Mouse (Mus musculus) forebrain, embryonic 13.5 days (tissue): ENCODE results near the gene Bcl2l14. TPM values are rescaled to one million over a fixed set of nuclear protein-coding genes. Genes with fewer than 3 reads are reported as not detected.

ENCODE experiments used
- ATAC-seq: fragments of 200-750 bp; cut with Nextera tagmentation; 2 replicates; pipeline ENCODE4 v1.8.0; 2017
- H3K27ac ChIP-seq: fragments of 300-500 bp; sonication (generic); 2 replicates; pipeline ENCODE4 v1.5.1; 2015; ENCODE audit warnings: inconsistent platforms, mild to moderate bottlenecking, moderate library complexity
- H3K27me3 ChIP-seq: fragments of 300-500 bp; sonication (generic); 2 replicates; pipeline ENCODE4 v1.6.1; 2015; ENCODE audit warnings: mild to moderate bottlenecking, inconsistent platforms
- H3K36me3 ChIP-seq: fragments of 300-500 bp; sonication (generic); 2 replicates; pipeline ENCODE4 v1.6.1; 2015; ENCODE audit warnings: mild to moderate bottlenecking, inconsistent platforms; ENCODE audit not compliant: poor library complexity, severe bottlenecking
- H3K4me1 ChIP-seq: fragments of 300-500 bp; sonication (generic); 2 replicates; pipeline ENCODE4 v1.6.1; 2015; ENCODE audit warnings: inconsistent platforms
- H3K4me2 ChIP-seq: fragments of 300-500 bp; sonication (generic); 2 replicates; pipeline ENCODE4 v1.6.1; 2015; ENCODE audit warnings: inconsistent platforms, mild to moderate bottlenecking, moderate library complexity
- H3K4me3 ChIP-seq: fragments of 300-500 bp; sonication (generic); 2 replicates; pipeline ENCODE4 v1.5.1; 2015; ENCODE audit warnings: mild to moderate bottlenecking, inconsistent platforms
- H3K9ac ChIP-seq: fragments of 300-500 bp; sonication (generic); 2 replicates; pipeline ENCODE4 v1.6.1; 2015; ENCODE audit warnings: mild to moderate bottlenecking, inconsistent platforms
- H3K9me3 ChIP-seq: fragments of 300-500 bp; sonication (generic); replicated peaks from 2 replicates; pipeline ENCODE4 v1.6.1; 2016; ENCODE audit warnings: inconsistent platforms
- WGBS: fragments of 180-500 bp; shearing (Covaris S2); methylation state at CpG from one replicate; pipeline ENCODE4 v1.1.7; 2015; 5-methylcytosine and 5-hydroxymethylcytosine counted together
- polyA plus RNA-seq: library from polyadenylated mRNA; unstranded; fragments of >200 nt; fragmentation: Nextera tagmentation; extraction: Ambion mirVana; gene quantifications from 2 replicates; pipeline ENCODE4 v1.2.1, GENCODE M21; 2015

The Bcl2l14 gene
- polyA plus RNA-seq = not detected in 2 replicates

DNA sequence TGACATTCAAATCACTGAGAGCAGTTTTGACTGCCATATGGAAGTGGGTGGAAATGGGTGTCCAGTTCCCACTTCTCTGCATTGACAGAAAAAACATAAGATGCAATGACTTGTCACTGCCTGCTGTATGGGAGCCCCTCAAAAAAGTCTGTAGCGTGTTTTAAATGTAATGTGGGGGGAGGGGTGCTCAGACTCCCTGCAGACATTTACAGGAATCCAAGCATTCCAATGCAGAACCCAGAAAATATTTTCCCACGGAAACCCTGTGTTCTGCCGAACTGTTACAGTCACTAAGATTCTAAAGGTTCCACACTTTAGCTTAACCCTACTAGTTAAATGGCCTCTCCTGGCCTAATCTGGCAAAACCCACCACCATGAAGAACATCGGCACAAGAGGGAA lies at the start of gene Bcl2l14:
Gene Bcl2l14 (plus strand): TSS at position 301 of the 400 bp plus-strand sequence.
- no peak for ATAC-seq
- H3K9me3 ChIP-seq = peaks cover 6% of the 10 kb centered on the region; the same call in 1 of the 2 replicates
- no peak within 1 kb of the TSS for H3K9ac ChIP-seq
- no peak within 1 kb of the TSS for H3K4me3 ChIP-seq
- H3K4me2 ChIP-seq = no peak within 1 kb of the TSS
- no peak within 1 kb of the TSS for H3K27ac ChIP-seq
- H3K36me3 ChIP-seq = no peaks in the 10 kb centered on the region
- H3K27me3 ChIP-seq = no peaks in the 10 kb centered on the region
- WGBS = 93% methylated on average over 4 of the region's 4 CpGs
- no peaks in the 10 kb centered on the region for H3K4me1 ChIP-seq

DNA sequence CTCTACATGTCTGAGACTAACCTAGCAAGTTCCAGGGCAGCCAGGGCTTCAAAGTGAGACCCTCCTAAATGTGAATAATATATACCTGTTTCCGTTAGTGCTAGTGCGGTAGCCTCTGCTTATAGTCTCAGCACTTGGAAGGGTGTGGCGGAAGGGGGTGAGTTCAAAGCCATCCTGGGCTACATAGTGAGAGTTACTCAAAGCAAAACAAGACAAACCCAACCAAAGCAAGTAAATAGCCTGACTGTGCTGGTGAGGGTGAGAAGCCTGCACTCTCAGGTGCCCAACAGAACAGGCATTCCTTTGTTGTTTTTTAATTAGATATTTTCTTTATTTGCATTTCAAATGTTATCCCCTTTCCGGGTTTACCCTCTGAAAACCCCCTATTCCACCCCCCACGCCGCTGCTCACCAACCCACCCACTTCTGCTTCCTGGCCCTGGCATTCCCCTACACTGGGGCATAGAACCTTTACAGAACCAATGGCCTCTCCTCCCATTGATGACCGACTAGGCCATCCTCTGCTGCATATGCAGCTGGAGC lies 47.5 kb upstream of the Bcl2l14 start:
- H3K9ac ChIP-seq = no peak overlapping the region
- H3K27ac ChIP-seq = no peak overlapping the region
- no peaks in the 10 kb centered on the region for H3K27me3 ChIP-seq
- H3K9me3 ChIP-seq = 0 out of 2 replicates have a peak, but pooled peaks cover 3% of the 10 kb centered on the region
- no peaks in the 10 kb centered on the region for H3K36me3 ChIP-seq
- WGBS = 87% methylated on average over 7 of the region's 7 CpGs
- H3K4me3 ChIP-seq = no peak overlapping the region
- H3K4me2 ChIP-seq = no peak overlapping the region
- no peak for ATAC-seq
- H3K4me1 ChIP-seq = no peaks in the 10 kb centered on the region

DNA sequence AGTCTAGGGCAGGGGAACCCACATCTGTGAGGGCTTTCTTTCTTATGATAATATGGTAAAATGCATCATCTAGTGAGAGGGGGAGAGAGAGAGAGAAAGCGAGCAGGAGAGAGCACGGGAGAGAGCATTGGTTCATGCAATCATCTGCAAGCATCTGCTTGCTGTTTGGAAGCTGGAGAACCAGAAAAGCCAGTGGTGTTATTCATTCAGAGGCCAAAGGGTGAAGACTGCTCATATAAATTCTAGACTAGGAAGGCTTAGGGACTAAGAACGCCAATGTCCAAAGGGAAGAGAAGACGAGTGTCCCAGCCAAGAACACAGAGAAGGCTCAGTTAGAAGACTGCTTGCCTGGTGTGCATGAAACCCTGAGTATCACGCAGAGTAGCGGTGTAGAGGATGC lies 43.2 kb upstream of the Bcl2l14 start:
- 84% methylated on average over 6 of the region's 6 CpGs for WGBS
- no peak for ATAC-seq

DNA sequence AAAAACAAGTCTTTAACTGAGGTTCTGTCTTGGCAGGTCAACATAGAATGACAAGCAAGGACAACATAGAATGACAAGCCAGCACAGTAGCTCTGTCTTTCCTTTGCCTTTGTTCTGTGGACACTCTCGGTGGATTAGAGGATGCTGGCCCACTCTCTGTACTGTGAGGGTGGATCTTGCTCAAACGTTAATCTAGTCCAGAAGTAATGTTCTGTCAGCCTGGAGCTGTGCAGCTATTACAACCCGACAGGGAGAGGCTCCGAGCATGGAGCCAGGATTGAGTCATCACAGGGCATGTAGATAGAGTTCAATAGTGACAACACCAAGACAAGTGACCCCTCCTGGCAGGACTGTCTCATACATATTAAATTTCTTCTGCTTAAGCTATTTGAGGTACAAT lies 42.4 kb upstream of the Bcl2l14 start:
- no peak overlapping the region for H3K9ac ChIP-seq
- no peak overlapping the region for H3K4me2 ChIP-seq
- WGBS = 86% methylated on average over 4 of the region's 4 CpGs

More for the DNA sequence above, 43.2 kb upstream of the Bcl2l14 start:
- Histone ChIP-seq H3K4me2 (no peak overlapping the region), H3K9ac (no peak overlapping the region), H3K36me3 (no peaks in the 10 kb centered on the region), H3K27me3 (no peaks in the 10 kb centered on the region), H3K4me1 (no peaks in the 10 kb centered on the region), H3K4me3 (no peak overlapping the region), H3K27ac (no peak overlapping the region), H3K9me3 (0 out of 2 replicates have a peak, but pooled peaks cover 4% of the 10 kb centered on the region)

DNA sequence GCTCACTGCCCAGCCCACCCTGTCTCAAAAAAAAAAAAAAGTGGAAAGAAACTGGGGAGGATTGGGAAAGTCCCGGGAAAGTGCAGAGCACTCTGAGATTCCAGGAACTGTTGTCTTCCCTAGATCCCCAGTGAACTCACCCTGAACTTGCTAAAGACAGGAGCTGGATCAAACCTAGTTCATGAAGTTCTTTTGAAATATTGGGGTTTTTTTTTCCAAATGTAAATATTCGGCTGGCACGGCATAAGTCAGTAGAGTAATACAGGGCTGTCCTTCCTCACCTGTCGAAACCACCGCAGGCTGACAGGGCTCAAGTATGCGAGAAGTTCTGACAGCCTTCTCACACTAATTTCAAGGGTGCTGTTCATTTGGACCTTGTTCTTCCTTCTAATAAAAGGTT lies 38.5 kb upstream of the Bcl2l14 start:
- H3K4me2 ChIP-seq = no peak overlapping the region
- no peak overlapping the region for H3K9ac ChIP-seq
- H3K27ac ChIP-seq = no peak overlapping the region
- H3K27me3 ChIP-seq = no peaks in the 10 kb centered on the region
- 0 out of 2 replicates have a peak, but pooled peaks cover 4% of the 10 kb centered on the region for H3K9me3 ChIP-seq
- H3K4me1 ChIP-seq = no peaks in the 10 kb centered on the region
- 87% methylated on average over 6 of the region's 6 CpGs for WGBS
- no peaks in the 10 kb centered on the region for H3K36me3 ChIP-seq
- H3K4me3 ChIP-seq = no peak overlapping the region
- ATAC-seq = no peak

More for the DNA sequence above, 42.4 kb upstream of the Bcl2l14 start:
- Histone ChIP-seq H3K36me3 (no peaks in the 10 kb centered on the region), H3K27me3 (no peaks in the 10 kb centered on the region), H3K4me3 (no peak overlapping the region), H3K27ac (no peak overlapping the region), H3K4me1 (no peaks in the 10 kb centered on the region), H3K9me3 (0 out of 2 replicates have a peak, but pooled peaks cover 4% of the 10 kb centered on the region)
- no peak for ATAC-seq

DNA sequence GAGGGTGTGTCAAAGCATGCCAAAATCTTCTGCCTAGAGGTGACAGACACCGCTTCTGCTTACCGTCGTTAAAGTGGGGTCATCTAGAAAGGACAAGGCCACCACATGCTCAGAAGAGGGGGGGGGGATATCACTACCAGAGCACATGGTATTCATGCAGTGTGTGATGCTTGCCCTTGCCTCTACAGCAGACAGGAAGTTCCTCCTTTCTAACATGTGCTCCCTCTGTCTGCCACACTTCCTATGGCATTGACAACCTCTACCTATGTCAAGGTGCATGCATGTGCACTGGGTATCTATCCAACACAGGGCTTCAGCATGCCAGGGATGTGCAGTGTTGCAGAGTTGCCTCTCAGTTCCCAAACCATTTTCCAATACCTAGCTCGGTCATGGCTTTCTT lies 36.0 kb upstream of the Bcl2l14 start:
- Histone ChIP-seq H3K36me3 (no peaks in the 10 kb centered on the region), H3K9ac (no peak overlapping the region), H3K4me3 (no peak overlapping the region), H3K9me3 (no peaks in the 10 kb centered on the region), H3K27me3 (no peaks in the 10 kb centered on the region), H3K27ac (no peak overlapping the region), H3K4me2 (no peak overlapping the region), H3K4me1 (no peaks in the 10 kb centered on the region)
- WGBS = 88% methylated on average over 4 of the region's 4 CpGs
- no peak for ATAC-seq

DNA sequence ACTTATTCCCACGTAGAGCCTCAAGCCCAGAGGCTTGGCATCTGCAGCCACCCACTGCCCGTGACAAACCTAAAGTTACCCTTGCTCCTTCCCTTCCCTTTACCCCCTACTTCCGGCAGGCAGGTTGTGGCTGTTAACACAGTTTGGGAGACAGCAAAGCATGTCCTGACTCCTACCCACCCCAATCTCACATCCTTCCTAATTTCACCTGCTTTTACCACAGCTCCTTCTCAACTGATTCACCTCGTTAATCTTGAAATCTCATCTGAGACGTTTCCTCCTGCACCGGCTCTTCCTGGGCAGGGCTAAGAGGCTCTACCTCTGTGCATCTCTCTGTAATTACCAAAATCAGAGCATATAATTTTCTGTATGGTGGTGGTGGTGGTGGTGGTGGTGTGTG lies 31.5 kb upstream of the Bcl2l14 start:
- Histone ChIP-seq H3K36me3 (no peaks in the 10 kb centered on the region), H3K4me1 (no peaks in the 10 kb centered on the region), H3K27ac (no peak overlapping the region), H3K4me2 (no peak overlapping the region), H3K9ac (no peak overlapping the region), H3K9me3 (no peaks in the 10 kb centered on the region), H3K4me3 (no peak overlapping the region), H3K27me3 (no peaks in the 10 kb centered on the region)
- ATAC-seq = no peak
- WGBS = 67% methylated on average over 6 of the region's 6 CpGs

DNA sequence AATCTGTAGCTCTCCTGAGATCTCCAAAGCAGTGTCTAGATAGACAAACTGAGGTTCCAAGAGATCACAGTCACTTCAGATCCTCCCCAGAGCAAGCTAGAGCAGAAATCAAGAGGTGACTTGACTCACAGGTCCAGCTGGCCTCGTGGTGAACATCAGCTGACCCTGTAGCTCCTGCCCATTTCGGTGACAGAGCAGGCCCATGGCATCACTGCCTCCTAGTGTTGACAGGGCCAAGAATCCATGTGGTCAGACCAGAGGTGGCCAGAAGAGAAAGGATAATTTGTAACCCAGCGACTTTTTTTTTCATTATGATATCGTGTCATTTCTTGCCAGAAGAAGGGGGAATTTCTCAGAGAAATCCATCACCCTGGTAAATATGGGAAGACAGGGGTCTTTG lies 30.2 kb upstream of the Bcl2l14 start:
- no peaks in the 10 kb centered on the region for H3K4me1 ChIP-seq
- no peaks in the 10 kb centered on the region for H3K9me3 ChIP-seq
- no peak for ATAC-seq
- no peak overlapping the region for H3K4me2 ChIP-seq
- no peaks in the 10 kb centered on the region for H3K36me3 ChIP-seq
- H3K9ac ChIP-seq = no peak overlapping the region
- H3K27ac ChIP-seq = no peak overlapping the region
- H3K27me3 ChIP-seq = no peaks in the 10 kb centered on the region
- H3K4me3 ChIP-seq = no peak overlapping the region
- 85% methylated on average over 4 of the region's 4 CpGs for WGBS

DNA sequence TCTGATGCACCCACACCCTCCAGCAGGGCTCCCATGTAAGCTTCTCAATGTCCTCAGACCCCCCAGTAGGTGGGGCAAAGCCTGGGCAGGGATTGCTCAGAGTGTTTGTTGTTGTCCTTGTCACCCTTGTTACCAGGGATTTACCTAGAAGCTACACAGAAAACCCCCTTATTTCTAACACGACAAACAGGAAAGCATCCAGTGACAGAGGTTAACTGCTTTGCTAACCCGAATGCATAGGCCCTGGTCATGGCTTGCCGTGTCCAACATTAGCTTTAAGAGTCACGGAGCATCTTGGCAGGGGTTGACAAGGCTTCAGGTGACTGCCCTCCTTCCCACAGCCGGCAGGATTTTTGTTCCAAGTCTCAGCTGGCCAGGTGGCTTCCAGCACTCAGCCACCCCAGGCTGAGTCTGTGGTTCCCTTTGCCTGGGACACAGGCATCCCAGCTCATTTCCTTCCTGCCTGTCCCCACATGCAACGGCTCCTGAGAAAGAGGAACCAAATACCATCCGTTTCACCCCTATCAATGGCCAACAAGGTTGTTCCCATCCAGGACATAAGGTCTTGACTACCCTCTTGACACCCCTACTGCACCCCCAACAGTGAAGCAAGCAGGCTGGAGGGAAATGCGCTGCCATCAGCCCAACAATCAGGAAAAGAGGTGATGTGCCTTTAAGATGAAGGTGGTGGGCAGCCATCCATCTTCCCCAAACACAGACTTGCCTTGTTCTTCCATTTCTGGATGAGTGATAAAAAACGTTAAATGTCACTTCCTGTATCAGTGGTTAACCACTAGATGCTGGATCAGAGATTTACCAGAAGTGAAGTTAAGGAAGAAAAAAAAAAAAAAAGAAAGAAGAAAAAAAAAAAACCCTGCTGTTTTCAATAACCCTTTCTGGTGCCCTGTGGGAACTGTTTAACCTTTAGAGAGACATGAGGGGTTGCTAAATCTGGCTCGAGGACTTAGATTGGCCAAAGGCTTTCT lies 29.5 kb upstream of the Bcl2l14 start:
- Histone ChIP-seq H3K27ac (no peak overlapping the region), H3K9ac (no peak overlapping the region), H3K4me1 (no peaks in the 10 kb centered on the region), H3K4me2 (no peak overlapping the region), H3K9me3 (no peaks in the 10 kb centered on the region), H3K27me3 (no peaks in the 10 kb centered on the region), H3K36me3 (no peaks in the 10 kb centered on the region), H3K4me3 (no peak overlapping the region)
- no peak for ATAC-seq
- 75% methylated on average over 10 of the region's 10 CpGs for WGBS

DNA sequence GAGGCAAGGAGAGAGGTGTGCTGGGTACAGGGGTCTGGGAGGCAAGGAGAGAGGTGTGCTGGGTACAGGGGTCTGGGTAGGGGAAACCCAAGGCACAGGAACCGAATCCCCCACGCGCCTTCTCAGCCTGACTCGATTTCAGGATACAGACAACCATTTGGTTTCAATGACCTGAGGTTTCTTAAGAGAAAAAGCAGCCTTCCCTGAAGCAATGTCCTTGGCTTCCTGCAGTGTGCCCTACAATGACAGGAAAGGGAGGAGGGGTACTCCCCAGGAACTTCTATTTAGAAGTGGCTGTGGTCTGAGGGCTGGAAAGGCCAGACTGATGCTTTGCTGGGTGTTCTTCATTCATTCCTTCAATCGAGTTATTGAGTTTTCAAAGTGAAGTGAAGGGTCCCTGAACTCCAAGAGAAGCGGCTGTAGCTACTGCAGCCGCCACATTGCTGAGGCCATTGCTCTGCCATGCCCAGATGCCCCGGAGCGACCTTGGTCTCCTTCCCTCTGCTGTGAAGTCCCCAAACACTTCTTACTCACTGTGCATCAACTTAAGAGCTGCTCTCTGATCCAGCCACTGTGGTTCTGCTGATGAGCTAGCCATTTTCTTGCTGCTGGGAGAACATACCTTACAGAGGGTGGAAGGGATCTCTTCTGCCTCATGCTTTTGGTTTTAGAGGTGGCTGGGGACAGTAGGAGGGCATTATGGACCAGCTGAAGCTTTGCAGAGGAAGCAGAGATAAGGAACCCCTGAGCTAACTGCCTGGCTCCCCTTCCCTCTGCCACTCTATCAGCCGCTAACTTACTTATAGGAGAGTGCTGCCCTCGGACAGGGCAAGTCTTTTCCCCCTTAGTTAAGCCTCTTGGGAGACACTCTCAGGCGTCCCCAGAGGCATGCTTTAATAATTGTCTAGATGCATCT lies 28.5 kb upstream of the Bcl2l14 start:
- no peaks in the 10 kb centered on the region for H3K9me3 ChIP-seq
- no peak overlapping the region for H3K27ac ChIP-seq
- no peak for ATAC-seq
- no peaks in the 10 kb centered on the region for H3K4me1 ChIP-seq
- no peaks in the 10 kb centered on the region for H3K36me3 ChIP-seq
- H3K27me3 ChIP-seq = no peaks in the 10 kb centered on the region
- H3K4me2 ChIP-seq = no peak overlapping the region
- H3K9ac ChIP-seq = no peak overlapping the region
- no peak overlapping the region for H3K4me3 ChIP-seq
- WGBS = 60% methylated on average over 12 of the region's 12 CpGs

DNA sequence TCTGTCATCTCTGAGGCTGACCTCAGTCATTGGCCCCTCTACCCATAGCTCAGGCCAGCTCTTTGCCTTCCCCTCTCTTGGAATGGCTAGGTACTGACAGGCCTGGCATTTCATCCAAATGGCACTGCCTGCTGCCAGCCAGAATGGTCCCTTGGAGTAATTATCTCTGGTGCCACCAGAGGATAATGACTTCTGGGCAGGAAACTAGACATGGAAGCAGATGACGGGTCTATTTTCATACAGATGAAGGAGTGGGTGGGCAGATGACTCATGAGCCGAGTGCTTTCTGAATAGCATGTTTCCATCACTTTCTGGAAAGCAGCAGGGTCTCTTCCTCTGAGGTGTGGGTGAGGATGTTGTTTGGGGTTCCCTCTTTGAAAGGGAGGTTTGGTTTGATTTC lies 23.2 kb upstream of the Bcl2l14 start:
- no peak for ATAC-seq
- no peak overlapping the region for H3K27ac ChIP-seq
- H3K4me2 ChIP-seq = no peak overlapping the region
- no peak overlapping the region for H3K9ac ChIP-seq
- WGBS = 76% methylated on average over 2 of the region's 2 CpGs
- no peaks in the 10 kb centered on the region for H3K36me3 ChIP-seq
- no peaks in the 10 kb centered on the region for H3K9me3 ChIP-seq
- H3K27me3 ChIP-seq = no peaks in the 10 kb centered on the region
- 0 out of 2 replicates have a peak, but pooled peaks cover 8% of the 10 kb centered on the region for H3K4me1 ChIP-seq
- H3K4me3 ChIP-seq = no peak overlapping the region
